Mouse (Mus musculus) limb, embryonic 14.5 days (tissue): ENCODE measurements around the gene Gm36864. TPM values are rescaled to one million over a fixed set of nuclear protein-coding genes. Genes with fewer than 3 reads are reported as not detected.

ENCODE experiments used
- ATAC-seq: fragments of 200-750 bp; cut with Nextera tagmentation; 2 replicates; pipeline ENCODE4 v1.8.0; 2017; ENCODE audit warnings: low read depth, moderate number of reproducible peaks, moderate TSS enrichment; ENCODE audit not compliant: low FRiP score
- DNase-seq: peaks from one replicate; pipeline ENCODE4 v3.0.0-alpha.2; 2015; ENCODE audit warnings: low spot score
- H3K27ac ChIP-seq: fragments of 300-500 bp; sonication (generic); replicated peaks from 2 replicates; pipeline ENCODE4 v1.5.1; 2014; ENCODE audit warnings: low read depth, mild to moderate bottlenecking, low read length, moderate library complexity, mixed read lengths
- H3K27me3 ChIP-seq: fragments of 300-500 bp; sonication (generic); 2 replicates; pipeline ENCODE4 v1.6.1; 2014; ENCODE audit warnings: low read length, mixed read lengths; ENCODE audit not compliant: control insufficient read depth, insufficient read depth
- H3K36me3 ChIP-seq: fragments of 300-500 bp; sonication (generic); 2 replicates; pipeline ENCODE4 v1.6.1; 2014; ENCODE audit warnings: mild to moderate bottlenecking, low read length, moderate library complexity, mixed read lengths; ENCODE audit not compliant: control insufficient read depth, insufficient read depth
- H3K4me1 ChIP-seq: fragments of 300-500 bp; sonication (generic); 2 replicates; pipeline ENCODE4 v1.6.1; 2014; ENCODE audit warnings: antibody characterized with exemption, low read length, mixed read lengths; ENCODE audit not compliant: control insufficient read depth, insufficient read depth
- H3K4me2 ChIP-seq: fragments of 300-500 bp; sonication (generic); replicated peaks from 2 replicates; pipeline ENCODE4 v1.6.1; 2014; ENCODE audit warnings: low read depth, mild to moderate bottlenecking, low read length, moderate library complexity; ENCODE audit not compliant: severe bottlenecking
- H3K4me3 ChIP-seq: fragments of 300-500 bp; sonication (generic); replicated peaks from 2 replicates; pipeline ENCODE4 v1.5.1; 2014; ENCODE audit warnings: low read length
- H3K9ac ChIP-seq: fragments of 300-500 bp; sonication (generic); 2 replicates; pipeline ENCODE4 v1.6.1; 2014; ENCODE audit warnings: mild to moderate bottlenecking, low read depth, low read length, moderate library complexity; ENCODE audit not compliant: severe bottlenecking
- H3K9me3 ChIP-seq: fragments of 300-500 bp; sonication (generic); 2 replicates; pipeline ENCODE4 v1.6.1; 2016; ENCODE audit warnings: low read length; ENCODE audit not compliant: control insufficient read depth
- POLR2A ChIP-seq: fragments of 200-500 bp; IDR thresholded peaks from 2 replicates; pipeline ENCODE4 v1.8.0; 2012; ENCODE audit warnings: inconsistent platforms, mild to moderate bottlenecking, moderate library complexity, borderline replicate concordance; ENCODE audit not compliant: insufficient read depth, insufficient read length; ENCODE audit errors: extremely low read depth
- WGBS: fragments of 180-500 bp; shearing (Covaris S2); extraction: QIAGEN DNeasy Blood & Tissue Kit; methylation state at CpG from one replicate; pipeline ENCODE4 v1.1.7; 2014; 5-methylcytosine and 5-hydroxymethylcytosine counted together
- polyA plus RNA-seq, 2 experiments: library from polyadenylated mRNA; depleted of rRNA in 1 of 2; stranded (reverse) in 1 of 2; unstranded in 1 of 2; fragments of >200 nt; fragmentation: Nextera tagmentation in 1 of 2; extraction: Ambion mirVana in 1 of 2; gene quantifications; 2 replicates each; pipeline versions ENCODE4 v1.2.1 to v1.2.3; 2012 to 2014

The Gm36864 gene
- polyA plus RNA-seq, 2 experiments, result not detected

GRCm38 (mm10) chr7:44269397-44269796 is 33.4 kb downstream of the Gm36864 start:
- no peak overlapping the region for H3K4me2 ChIP-seq
- H3K9ac ChIP-seq, result no peak overlapping the region
- ATAC-seq (no peak), DNase-seq (no peak)
- no peak overlapping the region for H3K4me3 ChIP-seq
- H3K27me3 ChIP-seq, result peaks cover 3% of the 10 kb centered on the region; the same call in 1 of the 2 replicates
- WGBS, result 83% methylated on average over 2 of the region's 2 CpGs
- TF ChIP-seq POLR2A, result no peak
- H3K36me3 ChIP-seq, result no peaks in the 10 kb centered on the region
- H3K27ac ChIP-seq, result no peak overlapping the region
- H3K4me1 ChIP-seq, result no peaks in the 10 kb centered on the region
- no peaks in the 10 kb centered on the region for H3K9me3 ChIP-seq

DNA sequence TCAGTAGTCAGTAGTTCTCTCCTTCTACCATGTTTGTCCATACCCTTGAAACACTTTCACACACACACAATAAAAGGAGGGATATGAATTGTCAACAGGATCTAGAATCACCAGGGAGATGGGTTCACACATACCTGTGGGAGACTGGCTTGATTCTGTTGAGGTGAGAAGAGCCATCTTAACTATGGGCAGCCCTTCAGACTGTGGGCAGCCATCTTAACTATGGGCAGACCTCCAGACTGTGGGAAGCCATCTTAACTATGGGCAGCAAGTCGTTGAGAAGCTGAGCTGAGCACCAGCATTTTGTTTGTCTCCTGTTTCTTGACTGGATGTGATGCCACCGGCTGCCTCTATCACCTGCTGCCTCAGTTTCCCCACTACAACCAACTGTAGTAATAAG is 35.3 kb downstream of the Gm36864 start:
- ATAC-seq (no peak), DNase-seq (no peak)
- H3K27me3 ChIP-seq, result peaks cover 3% of the 10 kb centered on the region; the same call in 1 of the 2 replicates
- H3K9me3 ChIP-seq, result no peaks in the 10 kb centered on the region
- H3K9ac ChIP-seq, result no peak overlapping the region
- no peak overlapping the region for H3K27ac ChIP-seq
- no peaks in the 10 kb centered on the region for H3K4me1 ChIP-seq
- TF ChIP-seq POLR2A, result no peak
- H3K36me3 ChIP-seq, result no peaks in the 10 kb centered on the region
- H3K4me2 ChIP-seq, result no peak overlapping the region
- 74% methylated on average over 2 of the region's 2 CpGs for WGBS
- no peak overlapping the region for H3K4me3 ChIP-seq

GRCm38 (mm10) chr7:44272546-44272945 is 36.6 kb downstream of the Gm36864 start:
- H3K27me3 ChIP-seq, result peaks cover 3% of the 10 kb centered on the region; the same call in 1 of the 2 replicates
- no peak overlapping the region for H3K4me3 ChIP-seq
- no peaks in the 10 kb centered on the region for H3K9me3 ChIP-seq
- no peak overlapping the region for H3K9ac ChIP-seq
- TF ChIP-seq POLR2A, result no peak
- ATAC-seq (no peak), DNase-seq (no peak)
- H3K4me2 ChIP-seq, result no peak overlapping the region
- H3K27ac ChIP-seq, result no peak overlapping the region
- WGBS, result 91% methylated on average over 7 of the region's 7 CpGs
- H3K4me1 ChIP-seq, result no peaks in the 10 kb centered on the region
- H3K36me3 ChIP-seq, result no peaks in the 10 kb centered on the region

- peaks cover 3% of the 10 kb centered on the region; the same call in 1 of the 2 replicates for H3K27me3 ChIP-seq
- no peaks in the 10 kb centered on the region for H3K4me1 ChIP-seq
- H3K9me3 ChIP-seq, result no peaks in the 10 kb centered on the region
- TF ChIP-seq POLR2A, result no peak
- no peak overlapping the region for H3K9ac ChIP-seq
- WGBS, result 66% methylated on average over 7 of the region's 7 CpGs
- H3K4me3 ChIP-seq, result no peak overlapping the region
- H3K27ac ChIP-seq, result no peak overlapping the region
- no peaks in the 10 kb centered on the region for H3K36me3 ChIP-seq
- ATAC-seq (no peak), DNase-seq (no peak)
- no peak overlapping the region for H3K4me2 ChIP-seq
Observed at GRCm38 (mm10) chr7:44273446-44273845, 37.5 kb downstream of the Gm36864 start.

DNA sequence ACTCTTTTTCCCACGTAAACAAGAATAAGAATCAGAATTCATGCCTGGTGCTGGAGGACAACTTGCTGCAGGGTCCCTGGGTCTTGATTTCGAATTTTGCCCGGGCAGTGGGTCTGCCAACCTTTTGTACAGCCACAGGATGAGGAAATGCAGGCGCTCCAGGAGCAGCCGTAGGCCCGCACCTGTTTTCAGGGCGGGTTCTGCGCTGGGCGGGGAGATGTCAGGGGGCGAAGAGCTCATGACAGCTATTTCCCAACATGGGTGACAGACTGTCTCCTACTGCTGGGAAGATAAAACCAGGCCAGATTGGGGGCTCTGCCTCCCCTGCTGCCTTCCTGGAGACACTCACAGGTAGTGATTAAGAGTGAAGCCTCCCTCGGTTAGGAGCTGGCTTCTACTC is 38.1 kb downstream of the Gm36864 start:
- ATAC-seq, result no peak
- H3K27ac ChIP-seq, result no peak overlapping the region

DNA sequence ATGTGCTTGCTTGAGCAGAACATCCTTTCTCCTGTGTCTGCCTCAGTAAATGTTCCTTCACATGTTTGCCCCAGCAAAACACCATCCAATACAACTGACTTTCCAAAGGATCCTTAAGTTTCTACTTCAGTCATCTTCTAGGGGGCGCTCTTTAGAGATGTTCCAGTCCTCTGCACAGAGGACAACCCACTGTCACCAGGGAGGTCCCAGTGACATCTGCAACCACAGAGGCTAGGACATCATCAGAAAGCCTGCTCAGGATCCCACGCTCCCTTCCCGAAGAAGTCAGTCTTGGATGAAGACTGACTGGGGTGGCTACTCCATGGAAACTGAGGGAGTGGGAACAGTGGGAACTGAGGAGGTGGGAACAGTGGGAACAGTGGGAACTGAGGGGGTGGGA is 39.6 kb downstream of the Gm36864 start:
- no peak for TF ChIP-seq POLR2A
- no peak for ATAC-seq
- H3K27me3 ChIP-seq, result peaks cover 3% of the 10 kb centered on the region; the same call in 1 of the 2 replicates

More for the DNA sequence above, 38.1 kb downstream of the Gm36864 start:
- WGBS, result 23% methylated on average over 11 of the region's 11 CpGs
- H3K36me3 ChIP-seq, result no peaks in the 10 kb centered on the region
- no peak overlapping the region for H3K4me3 ChIP-seq
- no peak for DNase-seq
- no peak for TF ChIP-seq POLR2A
- peaks cover 3% of the 10 kb centered on the region; the same call in 1 of the 2 replicates for H3K27me3 ChIP-seq
- no peaks in the 10 kb centered on the region for H3K4me1 ChIP-seq
- H3K4me2 ChIP-seq, result no peak overlapping the region
- H3K9me3 ChIP-seq, result no peaks in the 10 kb centered on the region
- H3K9ac ChIP-seq, result no peak overlapping the region

More for the DNA sequence above, 39.6 kb downstream of the Gm36864 start:
- Histone ChIP-seq H3K27ac (no peak overlapping the region), H3K36me3 (no peaks in the 10 kb centered on the region), H3K4me3 (no peak overlapping the region), H3K9ac (no peak overlapping the region), H3K9me3 (no peaks in the 10 kb centered on the region), H3K4me2 (no peak overlapping the region), H3K4me1 (no peaks in the 10 kb centered on the region)
- DNase-seq, result no peak
- WGBS, result 73% methylated on average over 3 of the region's 3 CpGs
